Mouse (Mus musculus) midbrain, embryonic 13.5 days (tissue): ENCODE data around the gene Setd1a. TPM values are rescaled to one million over a fixed set of nuclear protein-coding genes. Genes with fewer than 3 reads are reported as not detected.

ENCODE experiments used
- ATAC-seq: fragments of 200-750 bp; cut with Nextera tagmentation; 2 replicates; pipeline ENCODE4 v1.8.0; 2017; ENCODE audit warnings: mild to moderate bottlenecking, moderate TSS enrichment, moderate library complexity
- H3K27ac ChIP-seq: fragments of 300-500 bp; sonication (generic); 2 replicates; pipeline ENCODE4 v1.5.1; 2015; ENCODE audit warnings: inconsistent platforms, mild to moderate bottlenecking, moderate library complexity
- H3K27me3 ChIP-seq: fragments of 300-500 bp; sonication (generic); 2 replicates; pipeline ENCODE4 v1.6.1; 2015; ENCODE audit warnings: mild to moderate bottlenecking, inconsistent platforms
- H3K36me3 ChIP-seq: fragments of 300-500 bp; sonication (generic); 2 replicates; pipeline ENCODE4 v1.6.1; 2015; ENCODE audit warnings: mild to moderate bottlenecking, inconsistent platforms
- H3K4me1 ChIP-seq: fragments of 300-500 bp; sonication (generic); replicated peaks from 2 replicates; pipeline ENCODE4 v1.6.1; 2015; ENCODE audit warnings: inconsistent platforms
- H3K4me2 ChIP-seq: fragments of 300-500 bp; sonication (generic); replicated peaks from 2 replicates; pipeline ENCODE4 v1.6.1; 2015; ENCODE audit warnings: moderate library complexity, mild to moderate bottlenecking, inconsistent platforms
- H3K4me3 ChIP-seq: fragments of 300-500 bp; sonication (generic); replicated peaks from 2 replicates; pipeline ENCODE4 v1.5.1; 2015; ENCODE audit warnings: mild to moderate bottlenecking, inconsistent platforms
- H3K9ac ChIP-seq: fragments of 300-500 bp; sonication (generic); replicated peaks from 2 replicates; pipeline ENCODE4 v1.6.1; 2015; ENCODE audit warnings: mild to moderate bottlenecking, inconsistent platforms
- H3K9me3 ChIP-seq: fragments of 300-500 bp; sonication (generic); 2 replicates; pipeline ENCODE4 v1.6.1; 2016; ENCODE audit warnings: mild to moderate bottlenecking, inconsistent platforms
- WGBS: fragments of 180-500 bp; shearing (Covaris S2); methylation state at CpG from one replicate; pipeline ENCODE4 v1.1.7; 2015; 5-methylcytosine and 5-hydroxymethylcytosine counted together
- polyA plus RNA-seq: library from polyadenylated mRNA; unstranded; fragments of >200 nt; fragmentation: Nextera tagmentation; extraction: Ambion mirVana; gene quantifications from 2 replicates; pipeline ENCODE4 v1.2.1, GENCODE M21; 2015

The Setd1a gene
- polyA plus RNA-seq, 1 experiment from 2014 or later, result 22.7 TPM

DNA sequence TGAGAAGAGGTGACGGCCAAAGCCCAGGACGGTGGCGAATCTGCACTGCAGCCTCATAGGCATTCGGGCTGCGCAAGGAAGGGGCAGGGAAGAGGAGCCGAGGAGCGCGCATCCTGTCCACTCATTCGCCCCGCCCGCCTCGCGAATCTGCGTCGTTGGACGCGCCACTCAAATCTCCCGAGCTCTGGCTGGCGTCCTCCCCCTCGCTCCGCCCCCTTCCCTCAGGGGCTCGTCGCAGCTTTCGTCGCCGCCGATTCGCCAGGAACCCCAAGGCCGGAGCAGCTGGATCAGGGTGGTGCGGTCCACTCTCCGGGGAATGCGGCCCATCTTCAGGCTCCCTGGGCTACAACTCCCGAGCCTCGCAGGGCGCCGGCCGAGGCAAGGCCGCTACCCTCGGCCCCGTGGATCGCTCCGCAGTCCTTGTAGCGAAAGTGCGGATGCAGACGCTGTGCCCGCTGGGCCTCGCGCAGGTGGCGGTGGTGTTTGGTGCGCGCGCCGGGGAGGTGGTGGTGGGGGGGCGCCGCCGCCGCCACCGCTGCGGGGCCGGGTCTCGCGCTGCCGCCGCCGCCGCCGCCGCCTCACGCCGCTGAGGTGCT is 506 bp downstream of the Setd1a start:
- peaks cover 17% of the 10 kb centered on the region for H3K4me1 ChIP-seq
- no peaks in the 10 kb centered on the region for H3K27me3 ChIP-seq
- peak overlapping the region; percentile 92 for H3K9ac ChIP-seq
- peak overlapping the region; percentile 78 for H3K4me2 ChIP-seq
- peak overlapping the region; percentile 90 for H3K4me3 ChIP-seq
- H3K27ac ChIP-seq, result peak overlapping the region; percentile 98
- under 1% methylated on average over 46 of the region's 70 CpGs for WGBS
- H3K36me3 ChIP-seq, result peaks cover 34% of the 10 kb centered on the region
- peak; percentile 92 for ATAC-seq
- H3K9me3 ChIP-seq, result no peaks in the 10 kb centered on the region

GRCm38 (mm10) chr7:127777474-127778266 is 1.2 kb downstream of the Setd1a start:
- Histone ChIP-seq H3K27ac (peak overlapping the region; percentile 98), H3K9ac (peak overlapping the region; percentile 92), H3K4me3 (peak overlapping the region; percentile 90), H3K4me1 (peaks cover 17% of the 10 kb centered on the region), H3K9me3 (no peaks in the 10 kb centered on the region), H3K27me3 (no peaks in the 10 kb centered on the region), H3K36me3 (peaks cover 41% of the 10 kb centered on the region), H3K4me2 (peak overlapping the region; percentile 78)
- peak; percentile 57 for ATAC-seq
- WGBS, result 6% methylated on average over 35 of the region's 66 CpGs

GRCm38 (mm10) chr7:127778350-127778749 is 1.9 kb downstream of the Setd1a start:
- H3K27me3 ChIP-seq, result no peaks in the 10 kb centered on the region
- peaks cover 17% of the 10 kb centered on the region for H3K4me1 ChIP-seq
- no peak overlapping the region for H3K27ac ChIP-seq
- H3K4me2 ChIP-seq, result peak overlapping the region; percentile 78
- H3K36me3 ChIP-seq, result peaks cover 47% of the 10 kb centered on the region
- H3K4me3 ChIP-seq, result peak overlapping the region; percentile 90
- peak overlapping the region; percentile 92 for H3K9ac ChIP-seq
- WGBS, result 82% methylated on average over 4 of the region's 4 CpGs
- H3K9me3 ChIP-seq, result no peaks in the 10 kb centered on the region
- ATAC-seq, result no peak

DNA sequence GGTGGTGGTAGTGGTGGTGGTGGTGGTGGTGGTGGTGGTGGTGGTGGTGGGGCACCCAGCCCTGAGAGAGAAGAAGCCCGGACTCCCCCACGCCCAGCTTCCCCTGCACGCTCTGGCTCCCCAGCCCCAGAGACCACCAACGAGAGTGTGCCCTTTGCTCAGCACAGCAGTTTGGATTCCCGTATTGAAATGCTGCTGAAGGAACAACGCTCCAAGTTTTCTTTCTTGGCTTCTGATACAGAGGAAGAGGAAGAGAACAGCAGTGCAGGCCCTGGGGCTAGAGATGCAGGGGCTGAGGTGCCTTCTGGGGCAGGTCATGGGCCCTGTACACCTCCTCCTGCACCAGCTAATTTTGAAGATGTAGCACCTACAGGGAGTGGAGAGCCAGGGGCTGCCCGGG is 8.8 kb downstream of the Setd1a start, which contains the start of gene Gm49388:
Gm49388 (plus strand) TSS at position 301 of the 400 bp plus-strand sequence.
- Histone ChIP-seq H3K4me3 (no peak within 1 kb of the TSS), H3K27ac (no peak within 1 kb of the TSS)
- ATAC-seq, result no peak

DNA sequence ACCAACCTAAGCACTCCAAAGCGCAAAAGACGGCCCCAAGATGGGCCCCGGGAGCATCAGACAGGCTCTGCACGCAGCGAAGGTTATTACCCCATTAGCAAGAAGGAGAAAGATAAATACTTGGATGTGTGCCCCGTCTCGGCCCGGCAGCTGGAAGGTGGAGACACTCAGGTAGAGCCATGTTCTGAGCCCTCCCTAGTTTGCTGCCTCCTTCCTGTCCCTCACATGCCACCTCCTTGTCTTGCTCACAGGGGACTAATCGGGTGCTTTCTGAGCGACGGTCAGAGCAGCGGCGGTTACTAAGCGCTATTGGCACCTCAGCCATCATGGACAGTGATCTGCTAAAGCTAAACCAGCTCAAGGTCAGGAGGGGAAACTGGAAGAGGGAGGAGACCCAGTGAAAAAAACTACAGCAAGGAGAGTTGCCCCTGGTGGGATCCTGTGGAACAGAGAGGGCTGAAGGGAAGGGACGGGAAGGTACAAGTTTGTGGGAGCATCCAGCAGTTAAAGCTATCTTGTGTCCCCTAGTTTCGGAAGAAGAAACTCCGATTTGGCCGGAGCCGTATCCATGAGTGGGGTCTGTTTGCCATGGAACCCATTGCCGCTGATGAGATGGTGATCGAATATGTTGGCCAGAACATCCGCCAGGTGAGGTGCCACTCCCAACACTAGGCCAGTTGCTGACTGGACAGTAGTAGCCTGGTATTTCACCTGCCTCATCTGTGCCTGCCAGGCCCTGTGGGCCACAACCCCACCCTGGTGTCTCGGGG is 20.8 kb downstream of the Setd1a start:
- Histone ChIP-seq H3K4me1 (peaks cover 8% of the 10 kb centered on the region; the same call in 1 of the 2 replicates), H3K9ac (no peak overlapping the region), H3K4me2 (no peak overlapping the region), H3K9me3 (no peaks in the 10 kb centered on the region), H3K36me3 (peaks cover 85% of the 10 kb centered on the region), H3K4me3 (no peak overlapping the region), H3K27ac (no peak overlapping the region), H3K27me3 (no peaks in the 10 kb centered on the region)
- 93% methylated on average over 23 of the region's 23 CpGs for WGBS
- no peak for ATAC-seq

More for the DNA sequence above, 8.8 kb downstream of the Setd1a start, which contains the start of gene Gm49388:
- Histone ChIP-seq H3K36me3 (peaks cover 99% of the 10 kb centered on the region), H3K4me2 (no peak within 1 kb of the TSS), H3K9me3 (no peaks in the 10 kb centered on the region), H3K27me3 (no peaks in the 10 kb centered on the region), H3K9ac (no peak within 1 kb of the TSS), H3K4me1 (no peaks in the 10 kb centered on the region)
- 95% methylated on average over 7 of the region's 7 CpGs for WGBS

GRCm38 (mm10) chr7:127798591-127798990 is 22.1 kb downstream of the Setd1a start:
- peaks cover 8% of the 10 kb centered on the region; the same call in 1 of the 2 replicates for H3K4me1 ChIP-seq
- WGBS, result 95% methylated on average over 4 of the region's 4 CpGs
- H3K9me3 ChIP-seq, result no peaks in the 10 kb centered on the region

DNA sequence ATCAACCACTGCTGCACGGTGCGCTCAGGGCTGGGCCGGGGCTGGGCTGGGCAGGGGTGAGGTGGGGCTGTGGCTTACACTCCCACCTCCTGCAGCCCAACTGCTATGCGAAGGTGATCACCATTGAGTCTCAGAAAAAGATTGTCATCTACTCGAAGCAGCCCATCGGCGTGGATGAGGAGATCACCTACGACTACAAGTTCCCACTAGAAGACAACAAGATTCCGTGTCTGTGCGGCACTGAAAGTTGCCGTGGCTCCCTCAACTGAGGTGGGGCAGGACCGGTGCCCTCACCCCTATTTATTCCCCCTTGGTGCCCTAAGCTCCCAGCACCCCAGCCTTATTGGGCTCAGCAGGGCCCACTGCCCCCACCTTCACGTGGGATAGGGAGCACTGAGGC is 22.7 kb downstream of the Setd1a start:
- Histone ChIP-seq H3K9ac (no peak overlapping the region), H3K4me2 (no peak overlapping the region), H3K4me3 (no peak overlapping the region), H3K36me3 (peaks cover 79% of the 10 kb centered on the region), H3K27me3 (no peaks in the 10 kb centered on the region), H3K27ac (no peak overlapping the region), H3K4me1 (peaks cover 8% of the 10 kb centered on the region; the same call in 1 of the 2 replicates), H3K9me3 (no peaks in the 10 kb centered on the region)
- ATAC-seq, result no peak
- WGBS, result 89% methylated on average over 13 of the region's 13 CpGs

More at GRCm38 (mm10) chr7:127798591-127798990, 22.1 kb downstream of the Setd1a start:
- Histone ChIP-seq H3K27ac (no peak overlapping the region; the same call in 1 of the 2 replicates), H3K27me3 (no peaks in the 10 kb centered on the region), H3K9ac (no peak overlapping the region), H3K4me2 (no peak overlapping the region), H3K4me3 (no peak overlapping the region), H3K36me3 (peaks cover 80% of the 10 kb centered on the region)
- no peak for ATAC-seq

GRCm38 (mm10) chr7:127799738-127800137 is 23.3 kb downstream of the Setd1a start:
- Histone ChIP-seq H3K4me3 (no peak overlapping the region), H3K4me2 (no peak overlapping the region), H3K36me3 (peaks cover 80% of the 10 kb centered on the region), H3K27me3 (no peaks in the 10 kb centered on the region), H3K4me1 (peaks cover 8% of the 10 kb centered on the region; the same call in 1 of the 2 replicates), H3K27ac (peak overlapping the region; percentile 19; the same call in 1 of the 2 replicates), H3K9ac (0 out of 2 replicates have a peak overlapping the region, but pooled peaks have one; percentile 6), H3K9me3 (no peaks in the 10 kb centered on the region)
- WGBS, result 94% methylated on average over 1 of the region's 1 CpGs
- 0 out of 2 replicates have a peak, but pooled peaks have one; percentile 15 for ATAC-seq

- 24% methylated on average over 6 of the region's 6 CpGs for WGBS
- peak; percentile 89 for ATAC-seq
- H3K27ac ChIP-seq, result peak within 1 kb of the TSS; percentile 19; the same call in 1 of the 2 replicates
- no peaks in the 10 kb centered on the region for H3K27me3 ChIP-seq
- no peaks in the 10 kb centered on the region for H3K9me3 ChIP-seq
- H3K4me3 ChIP-seq, result 0 out of 2 replicates have a peak within 1 kb of the TSS, but pooled peaks have one; percentile 0
- H3K4me2 ChIP-seq, result peak within 1 kb of the TSS; percentile 14
- peak within 1 kb of the TSS; percentile 42; the same call in 1 of the 2 replicates for H3K9ac ChIP-seq
- peaks cover 8% of the 10 kb centered on the region; the same call in 1 of the 2 replicates for H3K4me1 ChIP-seq
- H3K36me3 ChIP-seq, result peaks cover 77% of the 10 kb centered on the region
Measured at GRCm38 (mm10) chr7:127800435-127801009, 24.1 kb downstream of the Setd1a start, which contains the start of gene Hsd3b7. Gene Hsd3b7, plus strand, starts transcription at chr7:127800604.

DNA sequence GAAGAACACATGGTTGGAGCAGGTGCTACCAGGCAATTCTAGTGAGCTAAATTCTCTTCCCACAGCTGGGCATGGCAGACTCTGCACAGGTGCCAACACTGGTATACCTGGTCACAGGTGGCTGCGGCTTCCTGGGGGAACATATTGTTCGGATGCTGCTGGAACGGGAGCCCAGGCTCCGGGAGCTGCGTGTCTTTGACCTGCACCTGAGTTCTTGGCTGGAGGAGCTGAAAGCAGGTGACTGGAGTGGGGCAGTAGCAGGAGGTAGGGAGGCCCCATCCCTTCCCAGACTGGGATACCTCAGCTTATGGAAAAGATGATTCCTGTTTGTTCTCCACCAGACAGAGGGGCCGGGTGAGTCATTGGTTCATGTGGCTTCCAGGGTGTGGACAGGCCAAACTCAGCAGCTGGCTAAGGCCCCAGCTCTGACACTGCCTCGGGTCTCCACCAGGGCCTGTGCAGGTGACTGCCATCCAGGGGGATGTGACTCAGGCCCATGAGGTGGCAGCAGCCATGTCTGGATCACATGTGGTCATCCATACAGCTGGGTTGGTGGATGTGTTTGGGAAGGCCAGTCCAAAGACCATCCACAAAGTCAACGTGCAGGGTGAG is 24.6 kb downstream of the Setd1a start:
- H3K36me3 ChIP-seq, result peaks cover 76% of the 10 kb centered on the region
- 0 out of 2 replicates have a peak overlapping the region, but pooled peaks have one; percentile 0 for H3K4me3 ChIP-seq
- ATAC-seq, result no peak; the same call in 1 of the 2 replicates
- H3K9ac ChIP-seq, result no peak overlapping the region
- no peaks in the 10 kb centered on the region for H3K27me3 ChIP-seq
- H3K9me3 ChIP-seq, result no peaks in the 10 kb centered on the region
- H3K4me2 ChIP-seq, result peak overlapping the region; percentile 14; the same call in 1 of the 2 replicates
- no peak overlapping the region for H3K27ac ChIP-seq
- 91% methylated on average over 8 of the region's 8 CpGs for WGBS
- H3K4me1 ChIP-seq, result peaks cover 8% of the 10 kb centered on the region; the same call in 1 of the 2 replicates

GRCm38 (mm10) chr7:127802313-127802712 is 25.8 kb downstream of the Setd1a start:
- Histone ChIP-seq H3K27ac (no peak overlapping the region), H3K4me1 (peaks cover 8% of the 10 kb centered on the region; the same call in 1 of the 2 replicates), H3K9me3 (no peaks in the 10 kb centered on the region), H3K4me3 (no peak overlapping the region), H3K4me2 (no peak overlapping the region), H3K27me3 (no peaks in the 10 kb centered on the region), H3K36me3 (peaks cover 73% of the 10 kb centered on the region), H3K9ac (no peak overlapping the region)
- no peak for ATAC-seq
- WGBS, result 93% methylated on average over 17 of the region's 17 CpGs
